Mouse (Mus musculus) lung, postnatal 0 days (tissue): ENCODE results near the gene Cd93. TPM values are rescaled to one million over a fixed set of nuclear protein-coding genes. Genes with fewer than 3 reads are reported as not detected.

Source experiments
- ATAC-seq: fragments of 200-750 bp; cut with Nextera tagmentation; 2 replicates; pipeline ENCODE4 v1.8.0; 2017; ENCODE audit warnings: moderate library complexity
- DNase-seq: peaks from one replicate; pipeline ENCODE4 v3.0.0-alpha.2; 2016; ENCODE audit warnings: low spot score
- H3K27ac ChIP-seq: fragments of 300-500 bp; sonication (generic); 2 replicates; pipeline ENCODE4 v1.5.1; 2014; ENCODE audit warnings: antibody characterized with exemption, mild to moderate bottlenecking, low read length, mixed read lengths
- H3K27me3 ChIP-seq: fragments of 300-500 bp; sonication (generic); replicated peaks from 2 replicates; pipeline ENCODE4 v1.6.1; 2014; ENCODE audit warnings: low read length, mixed read lengths; ENCODE audit not compliant: insufficient read depth
- H3K36me3 ChIP-seq: fragments of 300-500 bp; sonication (generic); 2 replicates; pipeline ENCODE4 v1.6.1; 2014; ENCODE audit warnings: low read length, mixed read lengths; ENCODE audit not compliant: insufficient read depth
- H3K4me1 ChIP-seq: fragments of 300-500 bp; sonication (generic); 2 replicates; pipeline ENCODE4 v1.6.1; 2014; ENCODE audit warnings: antibody characterized with exemption, low read depth, low read length, mixed read lengths; ENCODE audit not compliant: insufficient read depth
- H3K4me2 ChIP-seq: fragments of 300-500 bp; sonication (generic); replicated peaks from 2 replicates; pipeline ENCODE4 v1.6.1; 2014; ENCODE audit warnings: low read depth, mild to moderate bottlenecking, low read length, moderate library complexity, mixed read lengths
- H3K4me3 ChIP-seq: fragments of 300-500 bp; sonication (generic); 2 replicates; pipeline ENCODE4 v1.5.1; 2014; ENCODE audit warnings: low read depth, low read length
- H3K9ac ChIP-seq: fragments of 300-500 bp; sonication (generic); replicated peaks from 2 replicates; pipeline ENCODE4 v1.6.1; 2014; ENCODE audit warnings: low read depth, mild to moderate bottlenecking
- H3K9me3 ChIP-seq: fragments of 300-500 bp; sonication (generic); 2 replicates; pipeline ENCODE4 v1.6.1; 2016; ENCODE audit warnings: low read length, mixed read lengths
- CTCF ChIP-seq: IDR thresholded peaks from 2 replicates; pipeline ENCODE4 v1.5.1; 2016; ENCODE audit warnings: antibody characterized with exemption, mild to moderate bottlenecking
- EP300 ChIP-seq: IDR thresholded peaks from 2 replicates; pipeline ENCODE4 v1.6.1; 2016; ENCODE audit warnings: antibody characterized with exemption, mild to moderate bottlenecking, control low read depth
- WGBS: fragments of 180-500 bp; shearing (Covaris S2); extraction: QIAGEN DNeasy Blood & Tissue Kit; methylation state at CpG from one replicate; pipeline ENCODE4 v1.1.7; 2014; 5-methylcytosine and 5-hydroxymethylcytosine counted together
- polyA plus RNA-seq: library from polyadenylated mRNA; unstranded; fragments of >200 nt; fragmentation: Nextera tagmentation; extraction: Ambion mirVana; gene quantifications from 2 replicates; pipeline ENCODE4 v1.2.1, GENCODE M21; 2015

Cd93 gene
- polyA plus RNA-seq, 1 experiment from 2014 or later: 55.9 TPM

GRCm38 (mm10) chr2:148478141-148478701 is 34.9 kb upstream of the Cd93 start:
- Histone ChIP-seq H3K36me3 (no peaks in the 10 kb centered on the region), H3K9me3 (no peaks in the 10 kb centered on the region), H3K4me1 (peaks cover 7% of the 10 kb centered on the region; the same call in 1 of the 2 replicates), H3K4me2 (no peak overlapping the region), H3K27ac (peak overlapping the region; percentile 61; the same call in 1 of the 2 replicates), H3K9ac (no peak overlapping the region), H3K4me3 (no peak overlapping the region), H3K27me3 (no peaks in the 10 kb centered on the region)
- WGBS: 21% methylated on average over 3 of the region's 3 CpGs
- ATAC-seq (peak; percentile 94), DNase-seq (peak; percentile 96)
- peak; percentile 87 for TF ChIP-seq EP300
- no peak for TF ChIP-seq CTCF

GRCm38 (mm10) chr2:148477346-148477745 is 34.0 kb upstream of the Cd93 start:
- Histone ChIP-seq H3K27ac (peak overlapping the region; percentile 7; the same call in 1 of the 2 replicates), H3K36me3 (no peaks in the 10 kb centered on the region), H3K27me3 (no peaks in the 10 kb centered on the region), H3K4me1 (peaks cover 7% of the 10 kb centered on the region; the same call in 1 of the 2 replicates), H3K4me2 (no peak overlapping the region), H3K9ac (no peak overlapping the region), H3K9me3 (no peaks in the 10 kb centered on the region), H3K4me3 (no peak overlapping the region)
- ATAC-seq (no peak), DNase-seq (no peak)
- WGBS: 67% methylated on average over 2 of the region's 2 CpGs
- TF ChIP-seq CTCF: no peak
- no peak for TF ChIP-seq EP300

DNA sequence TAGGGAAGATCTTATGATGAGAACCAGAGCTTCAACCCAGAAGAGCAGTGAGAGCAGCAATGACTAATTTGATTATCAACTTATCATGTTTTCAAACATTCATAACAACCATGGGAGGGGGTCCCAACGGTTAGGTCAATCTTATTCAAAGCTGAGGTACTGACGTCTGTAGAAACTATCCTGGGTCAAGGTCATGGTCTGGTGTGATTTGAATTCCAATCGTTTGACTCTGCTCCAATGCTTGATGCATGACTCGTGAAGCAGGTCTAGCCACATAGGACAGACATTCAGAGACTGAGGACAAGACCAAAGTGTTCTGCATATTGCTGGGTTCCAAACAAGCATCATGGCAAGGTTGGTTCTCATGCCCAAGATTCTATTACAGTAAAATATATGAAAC is 33.2 kb upstream of the Cd93 start:
- H3K27ac ChIP-seq: peak overlapping the region; percentile 38; the same call in 1 of the 2 replicates

GRCm38 (mm10) chr2:148475879-148476495 is 32.6 kb upstream of the Cd93 start:
- Histone ChIP-seq H3K36me3 (no peaks in the 10 kb centered on the region), H3K27ac (peak overlapping the region; percentile 38), H3K4me2 (no peak overlapping the region), H3K9ac (no peak overlapping the region), H3K9me3 (no peaks in the 10 kb centered on the region), H3K27me3 (no peaks in the 10 kb centered on the region), H3K4me3 (no peak overlapping the region), H3K4me1 (peaks cover 7% of the 10 kb centered on the region; the same call in 1 of the 2 replicates)
- DNase-seq (peak; percentile 90), ATAC-seq (peak; percentile 72)
- WGBS: 57% methylated on average over 5 of the region's 5 CpGs
- TF ChIP-seq CTCF (no peak), EP300 (peak; percentile 72)

More for the DNA sequence above, 33.2 kb upstream of the Cd93 start:
- ATAC-seq (no peak), DNase-seq (no peak)
- Histone ChIP-seq H3K36me3 (no peaks in the 10 kb centered on the region), H3K27me3 (no peaks in the 10 kb centered on the region), H3K4me2 (no peak overlapping the region), H3K9ac (no peak overlapping the region), H3K9me3 (no peaks in the 10 kb centered on the region), H3K4me1 (peaks cover 7% of the 10 kb centered on the region; the same call in 1 of the 2 replicates), H3K4me3 (no peak overlapping the region)
- 58% methylated on average over 4 of the region's 4 CpGs for WGBS
- TF ChIP-seq EP300 (no peak), CTCF (no peak)

GRCm38 (mm10) chr2:148469341-148470238 is 26.2 kb upstream of the Cd93 start:
- Histone ChIP-seq H3K36me3 (no peaks in the 10 kb centered on the region), H3K4me3 (no peak overlapping the region), H3K27ac (peak overlapping the region; percentile 6; the same call in 1 of the 2 replicates), H3K4me1 (no peaks in the 10 kb centered on the region), H3K9ac (no peak overlapping the region), H3K4me2 (no peak overlapping the region), H3K9me3 (no peaks in the 10 kb centered on the region), H3K27me3 (no peaks in the 10 kb centered on the region)
- WGBS: 28% methylated on average over 6 of the region's 7 CpGs
- TF ChIP-seq EP300: no peak
- 0 out of 2 replicates have a peak, but pooled peaks have one; percentile 10 for TF ChIP-seq CTCF
- DNase-seq (peak; percentile 48), ATAC-seq (peak; percentile 62; the same call in 1 of the 2 replicates)

DNA sequence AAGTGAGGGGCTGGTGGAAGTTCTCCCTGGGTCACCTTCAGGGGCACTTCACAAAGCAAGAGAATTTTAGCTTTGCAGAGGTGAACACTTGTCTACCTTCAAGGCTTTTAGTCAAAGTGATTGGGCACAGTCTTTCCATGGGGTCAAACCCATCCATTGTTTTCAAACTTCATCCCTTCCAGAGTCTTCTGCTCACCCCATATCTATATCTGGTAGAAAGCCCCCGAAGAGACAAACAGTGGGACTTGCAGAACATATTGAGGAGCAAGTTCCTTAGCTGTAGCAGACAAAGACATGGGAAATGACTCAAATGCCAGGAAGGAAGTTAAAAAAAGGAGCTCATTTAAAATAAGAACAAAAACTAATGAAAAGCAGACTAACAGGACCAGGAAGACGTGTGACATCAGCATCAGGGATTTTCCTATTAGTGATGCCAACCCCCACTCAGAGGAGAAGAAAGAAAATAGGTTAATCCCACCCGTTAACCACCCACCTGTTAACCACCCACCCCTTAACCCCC is 24.6 kb upstream of the Cd93 start:
- Histone ChIP-seq H3K27me3 (no peaks in the 10 kb centered on the region), H3K4me2 (no peak overlapping the region), H3K36me3 (no peaks in the 10 kb centered on the region), H3K27ac (no peak overlapping the region), H3K4me1 (no peaks in the 10 kb centered on the region), H3K4me3 (no peak overlapping the region), H3K9me3 (no peaks in the 10 kb centered on the region), H3K9ac (no peak overlapping the region)
- WGBS: 65% methylated on average over 3 of the region's 3 CpGs
- ATAC-seq (peak; percentile 23; the same call in 1 of the 2 replicates), DNase-seq (no peak)
- TF ChIP-seq CTCF: no peak
- no peak for TF ChIP-seq EP300
